Mouse (Mus musculus) thymus, adult 18-20 months (tissue): Measurements from ENCODE around the gene Ccsap.

Experiments
- DNase-seq, 2 experiments: peaks; one replicate each; pipeline ENCODE4 v3.0.0; 2022; ENCODE audit warnings: mixed read lengths in 2 of 2

Ccsap gene

DNA sequence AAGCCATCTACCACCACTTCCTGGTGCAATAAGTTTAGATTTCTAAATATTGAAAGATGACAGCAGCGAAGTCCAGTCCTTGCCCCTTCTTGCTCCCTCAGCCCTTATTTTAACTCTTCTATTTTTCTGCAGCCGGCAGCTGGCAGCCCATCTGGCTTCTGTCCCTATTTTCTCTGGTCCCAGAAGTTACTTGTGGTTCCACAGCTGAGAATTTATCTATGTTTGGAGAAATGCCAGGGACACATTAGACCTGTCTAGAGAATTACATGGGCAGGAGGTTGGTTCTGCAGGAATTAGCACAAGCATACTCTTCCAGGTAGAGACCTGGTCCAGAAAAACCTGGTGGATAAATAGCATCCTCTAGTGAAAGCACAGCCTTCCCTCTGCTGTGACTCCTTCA is 17.9 kb upstream of the Ccsap start:
- DNase-seq, result no peak

DNA sequence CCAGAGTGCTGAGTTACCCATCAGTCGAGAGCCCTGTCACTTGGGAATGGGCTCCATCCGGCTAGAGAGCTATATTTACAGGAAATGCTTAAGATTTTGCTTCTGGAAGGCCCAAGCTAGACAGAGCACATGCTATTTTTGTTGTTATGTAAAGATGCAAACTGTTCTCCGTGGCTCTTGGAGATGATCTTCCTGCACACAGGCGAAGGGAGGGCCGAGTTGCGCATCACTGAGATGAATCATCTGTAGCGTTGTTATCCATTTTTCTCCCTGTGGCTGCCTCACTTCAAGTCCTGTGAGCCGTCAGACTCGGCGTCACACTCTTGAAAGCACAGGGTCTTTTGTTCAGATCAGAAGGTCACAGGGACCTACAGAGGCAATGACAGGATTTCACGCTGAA is 14.3 kb upstream of the Ccsap start:
- DNase-seq, result no peak

DNA sequence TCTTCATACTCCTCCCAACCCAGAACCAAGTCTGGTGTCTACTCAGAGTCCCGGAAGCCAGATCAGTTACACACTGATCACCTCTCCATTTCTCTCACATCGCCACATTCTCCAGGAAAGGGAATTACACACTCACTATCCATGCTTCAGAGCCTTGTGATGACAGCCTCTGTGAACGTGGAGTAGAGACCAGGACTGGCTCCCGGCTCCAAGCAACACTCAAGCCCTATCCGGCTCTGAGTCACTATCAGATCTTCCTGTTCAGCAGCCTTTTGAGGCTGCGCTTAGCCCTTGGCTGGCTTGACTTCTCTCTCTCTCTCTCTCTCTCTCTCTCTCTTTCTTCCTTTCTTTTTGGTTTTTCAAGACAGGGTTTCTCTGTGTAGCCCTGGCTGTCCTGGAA is 13.4 kb upstream of the Ccsap start:
- no peak for DNase-seq

DNA sequence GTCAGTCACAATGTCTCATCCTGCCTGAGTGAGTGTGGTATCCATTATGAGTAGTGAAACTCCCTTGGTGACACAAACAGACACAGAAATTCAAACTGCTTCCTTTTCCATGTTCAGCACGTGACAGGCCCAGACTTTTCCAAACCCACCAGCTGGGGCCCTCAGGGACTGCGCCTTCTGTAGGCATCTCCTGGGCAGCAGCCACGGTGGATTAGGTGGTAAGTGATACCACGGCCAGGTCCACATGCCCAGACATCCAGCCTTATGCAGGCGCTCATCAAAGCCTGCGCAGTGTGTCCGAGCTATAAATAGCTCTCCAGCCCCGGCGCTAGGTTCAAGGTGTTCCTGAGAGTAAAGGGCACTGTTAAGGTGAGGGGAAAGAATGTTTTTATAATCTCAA is 12.0 kb upstream of the Ccsap start:
- no peak for DNase-seq

DNA sequence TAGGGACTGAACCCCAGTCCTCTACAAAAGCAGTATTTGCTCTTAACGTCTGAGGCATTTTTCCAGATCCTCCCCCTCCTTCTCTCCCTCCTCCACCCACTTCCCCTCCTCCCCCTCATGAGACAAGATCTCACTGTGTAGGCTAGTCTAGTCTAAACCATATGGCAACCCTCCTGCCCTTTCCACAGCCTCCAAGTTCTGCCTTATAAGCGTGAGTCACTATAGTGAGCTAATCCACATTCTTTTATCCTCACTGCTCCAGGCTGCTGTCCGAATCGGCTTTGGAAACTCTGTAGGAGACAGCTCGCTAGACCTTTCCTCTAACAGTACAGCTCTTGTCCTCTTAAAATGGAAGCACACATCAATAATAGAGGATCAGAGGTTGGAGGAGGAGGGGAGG is 7.0 kb upstream of the Ccsap start:
- DNase-seq, result no peak

DNA sequence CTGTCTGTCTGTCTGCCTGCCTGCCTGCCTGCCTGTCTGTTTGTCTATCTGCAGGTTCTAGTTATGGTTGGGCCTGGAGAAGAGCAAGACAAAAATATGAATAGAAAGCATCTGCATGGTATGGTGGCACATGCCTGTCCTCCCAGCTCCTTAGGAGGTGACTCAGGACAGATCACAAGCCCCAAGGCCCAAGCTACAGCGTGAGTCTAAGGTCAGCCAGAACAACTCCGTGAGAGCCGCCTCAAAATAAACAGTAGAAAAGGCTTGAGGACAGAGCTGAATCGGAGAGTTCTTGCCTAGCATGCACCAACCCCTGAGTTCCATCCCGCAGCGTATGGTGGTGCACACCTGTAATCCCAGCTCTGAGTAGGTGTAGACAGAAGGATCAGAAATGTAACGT is 5.8 kb upstream of the Ccsap start:
- no peak for DNase-seq

DNA sequence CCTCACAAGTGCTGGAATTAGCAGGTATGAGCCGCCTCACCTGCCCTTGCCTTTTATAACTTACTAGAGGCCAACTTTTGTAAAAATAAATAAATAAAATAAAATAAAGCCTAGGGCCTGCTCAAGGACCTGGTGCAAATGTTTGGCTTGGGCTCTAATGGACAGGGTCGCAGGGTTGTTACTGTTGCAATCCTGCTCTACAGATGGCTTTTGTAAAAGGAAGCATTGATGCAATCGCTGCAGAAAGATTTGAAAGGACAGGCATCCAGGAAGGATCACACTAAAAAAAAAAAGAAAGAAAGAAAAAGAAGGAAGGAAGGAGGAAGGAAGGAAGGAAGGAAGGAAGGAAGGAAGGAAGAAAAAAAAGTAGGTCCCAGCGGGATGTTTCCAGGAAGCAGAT is 377 bp upstream of the Ccsap start:
- no peak for DNase-seq

DNA sequence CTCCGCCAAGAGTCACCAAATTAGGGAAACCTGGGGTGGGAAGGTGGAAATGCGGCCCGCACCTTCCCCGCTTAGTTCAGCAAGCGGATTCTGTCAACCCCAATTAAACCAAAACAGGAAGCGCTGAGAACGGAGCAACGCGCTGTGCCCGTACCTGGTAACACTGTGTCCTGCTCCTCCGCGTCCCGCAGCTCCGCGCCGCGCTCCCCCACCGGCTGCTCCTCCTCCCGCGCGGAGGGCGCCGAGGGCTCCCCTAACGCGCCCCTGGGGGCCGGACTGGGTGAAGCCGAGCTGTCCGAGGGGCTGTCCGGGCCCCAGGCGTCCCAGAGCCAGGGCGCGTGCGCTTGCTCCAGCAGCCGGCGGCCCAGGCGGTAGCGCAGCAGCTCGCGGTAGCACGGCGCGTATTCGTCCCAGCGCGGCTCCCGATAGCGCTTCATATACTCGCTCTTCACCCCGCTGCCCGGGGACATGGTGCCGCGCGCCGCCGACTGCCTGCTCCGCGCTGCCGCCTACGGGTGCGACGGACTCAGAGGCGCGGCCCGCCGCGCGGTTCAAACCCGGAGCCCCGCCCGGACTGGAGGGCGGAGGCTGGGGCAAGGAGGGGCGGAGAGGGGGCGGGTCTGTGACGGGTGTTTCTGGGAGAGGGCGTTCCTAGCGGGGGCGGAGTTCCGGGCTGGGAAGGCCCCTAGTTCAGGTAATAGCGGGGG is 915 bp downstream of the Ccsap start:
- DNase-seq, result peak; percentile 87

DNA sequence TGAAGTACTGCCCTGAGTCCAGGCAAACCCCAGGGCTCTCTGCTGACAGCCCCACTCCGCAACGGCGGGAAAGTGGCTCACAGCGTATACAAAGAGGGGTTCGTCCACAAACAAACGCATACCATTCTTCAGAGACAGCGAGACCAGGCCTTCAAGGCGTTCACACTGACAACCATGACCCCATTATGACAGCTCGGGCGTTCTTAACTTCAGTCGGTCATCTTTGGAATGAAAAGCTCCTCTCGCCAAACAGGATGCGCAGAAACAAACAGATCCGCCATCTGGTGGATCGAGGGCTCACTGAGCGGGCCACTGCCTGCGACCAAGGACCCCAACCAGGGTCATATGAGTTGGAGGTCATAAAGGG is 1.5 kb downstream of the Ccsap start:
- DNase-seq, result peak in 1 of 2 experiments; percentile 11

DNA sequence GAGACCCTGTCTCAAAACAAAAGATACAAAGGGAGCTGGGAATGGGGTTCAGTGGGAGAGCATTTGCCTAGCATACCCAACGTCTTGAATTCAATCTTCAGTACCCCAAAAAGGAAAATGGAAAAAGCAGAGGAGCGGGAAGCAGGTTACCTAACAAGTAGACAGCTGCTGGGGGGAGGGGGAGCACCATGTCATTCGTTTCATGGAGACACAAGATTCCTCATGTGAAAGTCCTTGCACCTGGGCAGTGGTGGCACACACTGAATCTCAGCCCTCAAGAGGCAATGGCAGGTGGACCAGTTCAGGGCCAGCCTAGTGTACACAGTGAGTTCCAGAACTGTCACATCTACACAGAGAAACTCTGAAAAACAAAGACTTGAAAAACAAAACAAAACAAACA is 2.6 kb downstream of the Ccsap start:
- no peak for DNase-seq

DNA sequence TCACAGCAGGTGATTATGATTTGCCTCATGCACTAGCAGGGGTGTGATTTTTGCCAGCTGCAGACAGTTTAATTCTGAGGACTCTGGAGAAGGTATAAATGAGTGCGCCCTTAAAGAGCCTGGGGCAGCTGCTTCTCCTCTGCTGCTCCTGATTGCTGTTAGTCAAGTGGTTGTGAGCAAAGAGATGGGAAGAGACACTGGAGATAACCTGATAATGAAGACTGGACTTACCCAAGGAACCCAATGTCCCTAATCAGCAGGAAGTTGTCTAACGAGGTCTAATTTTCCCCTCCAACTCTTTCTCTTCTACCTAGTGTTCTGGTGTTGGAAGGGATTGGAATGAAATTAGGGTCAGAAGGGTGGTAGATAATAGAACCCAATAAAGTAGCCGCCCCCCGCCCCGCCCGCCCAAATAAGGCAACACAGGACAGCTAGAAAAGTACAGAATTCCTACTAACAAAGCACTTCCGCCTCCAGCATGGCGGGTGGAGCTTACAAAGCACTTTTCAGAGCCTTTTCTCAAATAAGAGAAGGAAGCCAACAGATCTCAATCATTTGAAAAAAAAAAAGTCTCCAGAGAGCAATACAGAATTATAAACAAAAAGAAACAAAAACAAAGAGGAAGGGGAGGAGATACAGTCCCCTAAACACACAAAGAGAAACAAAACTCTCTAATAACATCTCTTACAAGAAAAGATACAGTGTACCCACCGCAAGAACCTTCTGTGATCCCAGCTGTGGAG is 5.1 kb downstream of the Ccsap start:
- DNase-seq, result no peak

DNA sequence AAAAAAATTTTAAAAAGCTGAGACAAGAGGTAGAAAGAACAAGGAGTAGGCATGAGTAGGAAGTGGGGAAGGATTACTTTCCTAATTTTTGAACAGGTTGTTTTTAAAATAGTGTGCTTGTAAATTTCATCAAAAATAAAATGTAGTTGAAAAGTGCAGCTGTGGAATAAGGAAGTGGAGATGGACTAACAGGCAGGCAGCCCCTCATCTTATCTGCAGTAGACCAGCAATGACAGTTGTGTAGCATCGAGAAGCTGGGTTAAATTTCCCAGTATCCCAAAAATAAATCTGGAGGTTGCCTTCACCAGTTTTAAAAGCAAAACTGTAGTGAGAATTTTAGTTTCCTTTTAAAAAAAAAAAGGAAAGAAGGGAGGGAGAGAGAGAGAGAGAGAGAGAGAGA is 5.8 kb downstream of the Ccsap start:
- no peak for DNase-seq

DNA sequence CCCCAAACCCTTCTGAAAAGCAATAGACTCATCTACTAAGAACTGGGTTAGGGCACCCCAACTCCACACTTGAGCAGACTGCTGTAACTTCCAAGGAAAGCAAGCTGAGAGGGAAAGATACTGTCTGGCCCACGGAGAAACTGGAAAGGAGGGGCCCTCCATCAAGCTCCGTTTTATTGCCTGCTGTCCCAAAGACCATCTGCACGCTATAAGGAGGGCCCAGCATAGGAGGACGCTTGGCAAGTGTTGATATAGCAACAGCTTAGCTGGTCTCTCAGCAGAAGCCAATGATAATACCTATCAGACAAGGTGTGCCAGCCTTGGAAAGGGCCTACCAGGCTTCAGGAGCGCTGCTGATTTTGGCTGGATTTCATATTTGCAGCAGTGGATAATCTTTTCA is 8.4 kb downstream of the Ccsap start:
- no peak for DNase-seq

DNA sequence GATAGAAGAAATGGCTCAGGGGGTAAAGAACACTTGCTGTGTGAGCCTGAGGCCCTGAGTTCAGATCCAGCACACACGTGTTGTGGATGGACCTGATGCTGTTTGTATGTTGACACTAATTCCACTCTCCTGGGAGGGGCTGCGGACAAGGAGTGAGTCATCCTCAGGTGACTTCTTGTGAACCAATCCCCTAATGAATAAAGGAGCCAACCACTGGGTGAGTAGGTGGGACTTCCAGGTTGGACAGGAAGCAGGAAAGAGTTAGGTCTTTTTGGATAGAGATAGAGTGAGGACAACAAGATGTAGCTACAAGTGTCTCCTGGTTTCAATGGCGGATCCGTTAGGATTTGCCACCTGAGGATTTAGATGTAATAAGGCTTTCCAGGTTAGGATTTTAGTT is 10.7 kb downstream of the Ccsap start:
- DNase-seq, result no peak

DNA sequence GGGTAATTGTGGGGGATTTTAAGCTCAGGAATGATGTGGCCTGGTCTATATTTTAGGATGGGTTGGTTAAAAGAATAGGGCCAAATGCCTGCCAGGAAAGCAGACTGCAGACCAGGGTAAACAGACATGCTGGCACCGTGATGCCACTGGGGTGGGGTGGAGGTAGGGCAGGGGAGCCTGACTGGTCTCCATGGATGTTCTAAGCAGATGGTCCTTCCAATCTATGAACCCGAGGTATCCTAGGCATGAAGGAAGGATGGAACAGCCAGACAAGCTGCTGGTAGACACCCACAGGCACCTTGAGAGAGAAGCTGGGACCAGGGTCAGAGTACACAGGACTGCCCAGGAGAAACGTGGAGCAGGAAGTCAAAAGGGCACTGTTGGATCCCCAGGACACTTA is 12.5 kb downstream of the Ccsap start:
- no peak for DNase-seq

DNA sequence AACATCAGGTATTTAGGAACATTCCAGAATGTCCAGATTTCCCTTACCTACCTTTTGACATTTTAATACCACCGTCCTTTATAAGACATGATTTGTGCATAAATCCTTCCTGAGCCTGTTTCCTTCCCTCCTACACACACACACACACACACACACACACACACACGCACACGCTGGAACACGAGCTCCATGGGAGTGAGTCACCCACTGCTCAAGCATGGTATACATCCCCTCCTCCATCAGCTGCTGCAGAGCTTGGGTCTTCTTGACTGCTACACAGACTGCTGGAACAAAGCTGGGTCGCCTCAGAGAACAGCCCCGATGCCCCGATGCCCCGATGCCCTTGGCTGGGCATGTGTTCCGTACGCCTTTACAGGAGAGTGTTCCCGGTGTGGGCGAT is 13.5 kb downstream of the Ccsap start:
- no peak for DNase-seq

DNA sequence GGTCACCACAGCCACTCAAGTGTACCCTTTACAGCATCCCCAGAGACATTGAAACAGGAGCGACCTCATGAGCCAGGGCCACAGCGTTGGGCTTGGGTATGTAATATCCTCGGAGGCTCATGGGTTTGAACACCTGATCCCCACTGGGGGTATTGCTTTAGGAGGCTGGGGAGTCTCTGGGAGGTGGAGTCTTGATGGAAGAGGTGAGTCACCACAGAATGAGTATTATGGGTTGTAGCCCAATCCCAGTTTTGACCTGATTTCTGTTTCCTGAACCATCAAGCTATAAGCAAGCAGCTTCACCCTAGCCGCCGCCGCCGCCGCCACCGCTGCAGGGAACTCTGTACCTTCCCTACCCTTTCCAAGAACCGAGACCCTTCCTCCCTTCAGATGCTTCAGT is 14.0 kb downstream of the Ccsap start:
- no peak for DNase-seq

DNA sequence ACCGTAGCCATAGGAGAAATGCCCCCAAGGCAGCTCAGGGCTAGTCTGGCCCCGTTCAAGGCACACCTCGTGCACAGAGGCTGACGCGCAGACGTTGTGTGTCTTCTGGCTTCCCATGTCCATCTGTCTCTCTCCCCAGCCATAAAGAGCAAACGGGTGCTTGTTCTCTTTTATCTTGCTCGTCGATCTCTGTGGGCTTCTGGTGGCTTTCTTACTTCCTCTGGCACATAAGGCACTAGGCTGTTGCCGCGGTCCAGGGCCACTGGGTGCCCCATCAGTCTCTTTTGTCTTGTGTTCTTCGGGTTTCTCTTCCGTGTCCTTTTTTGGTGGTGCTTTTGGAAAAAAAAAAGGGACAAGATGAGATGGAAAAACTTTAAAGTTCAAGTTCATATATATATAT is 14.9 kb downstream of the Ccsap start:
- DNase-seq, result no peak

DNA sequence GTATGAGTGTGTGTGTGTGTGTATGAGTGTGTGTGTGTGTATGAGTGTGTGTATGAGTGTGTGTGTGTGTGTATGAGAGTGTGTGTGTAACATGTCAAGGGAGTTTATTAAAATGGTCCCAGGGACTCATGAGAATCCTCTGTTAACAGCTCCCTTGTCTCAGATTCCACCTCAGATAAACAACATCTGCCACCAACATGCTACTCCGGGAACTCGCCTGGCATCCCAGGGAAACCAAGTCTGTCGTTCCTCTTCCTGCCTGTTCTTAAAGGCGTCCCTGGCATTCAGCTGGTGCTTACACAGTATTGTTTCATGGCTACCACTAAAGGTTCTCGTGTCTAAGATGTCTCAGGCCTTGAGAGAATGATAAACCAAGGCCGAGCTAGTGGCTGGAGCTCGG is 15.7 kb downstream of the Ccsap start:
- no peak for DNase-seq

DNA sequence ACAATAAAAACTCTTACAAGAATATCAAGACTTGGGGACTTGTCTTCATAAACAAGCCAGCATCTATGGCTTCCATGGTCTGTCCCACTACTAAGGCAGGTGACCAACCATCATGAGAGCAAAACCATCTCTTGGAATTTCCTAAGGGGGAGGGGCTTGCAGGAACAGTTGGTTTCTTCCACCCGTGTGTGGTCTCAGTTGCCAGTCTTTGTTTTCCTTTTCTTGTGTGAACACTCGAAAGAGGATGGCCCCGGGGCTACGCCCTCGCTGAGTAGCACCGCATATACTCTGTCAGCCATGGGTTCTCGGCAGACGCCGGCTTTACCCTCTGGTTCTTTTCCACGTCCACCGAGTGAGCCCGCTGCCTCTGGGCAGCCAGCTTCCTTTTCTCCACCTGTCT is 17.9 kb downstream of the Ccsap start:
- no peak for DNase-seq

DNA sequence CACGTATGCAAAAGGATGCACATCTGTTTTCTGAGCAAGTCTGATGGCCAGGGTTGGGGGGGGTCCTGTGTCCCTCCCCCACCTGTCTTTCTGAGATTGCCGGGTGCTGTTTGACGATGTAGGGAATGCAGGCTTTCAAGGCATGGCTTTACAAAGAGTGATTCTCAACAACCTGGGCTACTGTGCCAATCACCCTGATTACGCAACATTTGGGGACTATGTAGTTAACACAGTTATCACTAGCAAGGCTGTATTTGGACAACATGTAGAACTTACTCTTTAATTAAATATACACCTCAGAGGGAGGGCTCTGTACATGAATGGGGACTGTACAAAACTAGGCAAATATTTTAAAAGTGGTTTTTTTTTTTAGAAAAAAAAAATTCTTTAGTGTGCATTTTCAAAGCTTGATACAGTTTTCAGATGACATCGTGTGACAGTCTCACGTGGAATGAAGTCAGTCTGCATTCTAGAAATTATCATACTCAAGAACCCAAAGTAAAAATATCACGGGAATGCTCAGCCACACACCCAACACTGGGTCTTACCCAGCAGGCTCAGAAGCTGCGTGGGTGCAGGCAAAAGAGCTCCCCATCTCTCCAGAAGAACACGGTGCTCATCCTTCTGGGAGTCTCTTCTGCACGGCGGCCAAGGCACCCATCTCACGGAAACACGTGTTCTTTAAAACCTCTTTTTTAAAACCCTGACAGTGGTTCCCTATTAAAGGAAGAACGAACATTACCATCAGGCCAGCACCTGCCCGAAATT is 19.2 kb downstream of the Ccsap start:
- DNase-seq, result no peak

DNA sequence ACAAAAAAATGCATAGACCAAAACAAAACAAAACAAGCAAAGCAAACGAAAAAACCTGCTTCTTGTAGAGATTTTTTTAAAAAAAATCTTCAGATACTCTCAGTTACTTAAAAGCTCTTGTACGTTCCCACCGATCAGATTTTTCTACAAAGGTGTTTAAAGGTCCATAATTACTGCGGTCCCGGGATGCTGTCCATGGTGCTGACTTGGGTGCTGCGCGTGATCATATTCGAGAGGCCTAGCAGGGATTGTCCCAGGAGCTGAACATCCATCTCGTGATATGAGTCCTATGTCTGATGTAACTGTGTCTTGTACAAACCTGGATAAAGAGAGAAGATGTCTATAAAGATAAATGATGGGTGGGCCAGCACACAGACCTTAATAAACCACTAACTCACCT is 21.5 kb downstream of the Ccsap start:
- no peak for DNase-seq

DNA sequence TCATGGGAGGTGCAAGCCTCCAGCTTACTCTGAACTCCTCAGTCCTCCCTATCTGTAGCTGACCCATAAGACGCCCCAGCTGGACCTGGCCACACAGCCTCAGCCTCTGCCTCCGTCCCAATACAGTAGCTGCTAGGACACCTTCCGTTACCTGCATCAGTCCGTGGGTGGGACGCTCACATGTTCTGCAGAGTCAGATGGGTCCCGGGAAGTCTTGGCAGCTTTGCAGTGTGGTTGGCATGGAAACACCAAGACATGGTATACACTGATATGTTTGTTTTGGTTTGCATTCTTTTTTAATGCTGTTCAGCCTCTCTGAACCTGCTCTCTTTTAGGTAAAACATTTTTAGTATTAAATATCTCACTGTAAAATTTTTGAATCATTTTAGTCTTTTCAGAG is 23.7 kb downstream of the Ccsap start:
- DNase-seq, result no peak

DNA sequence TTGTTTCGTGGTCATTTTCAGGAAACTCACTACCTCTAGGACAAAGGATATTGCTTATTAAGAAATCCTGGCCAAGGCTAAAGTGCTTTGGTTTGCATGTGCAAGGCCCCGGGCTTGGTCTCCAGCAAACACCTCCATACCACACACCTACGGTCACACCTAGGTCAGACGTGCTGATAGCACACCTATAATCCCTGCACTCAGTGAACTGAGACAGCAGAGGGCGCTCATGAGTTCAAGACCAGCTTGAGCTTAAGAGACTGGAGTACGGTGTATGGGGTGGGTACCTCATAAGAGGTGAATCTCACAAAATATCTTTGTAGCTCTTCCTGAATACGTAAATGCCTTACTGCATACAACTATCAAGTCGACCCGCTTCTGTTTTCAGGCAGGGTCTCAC is 24.6 kb downstream of the Ccsap start:
- DNase-seq, result peak; percentile 13 to 34
